8 mouse cellular contexts compared by ENCODE assay signal in the genomic region with DNA sequence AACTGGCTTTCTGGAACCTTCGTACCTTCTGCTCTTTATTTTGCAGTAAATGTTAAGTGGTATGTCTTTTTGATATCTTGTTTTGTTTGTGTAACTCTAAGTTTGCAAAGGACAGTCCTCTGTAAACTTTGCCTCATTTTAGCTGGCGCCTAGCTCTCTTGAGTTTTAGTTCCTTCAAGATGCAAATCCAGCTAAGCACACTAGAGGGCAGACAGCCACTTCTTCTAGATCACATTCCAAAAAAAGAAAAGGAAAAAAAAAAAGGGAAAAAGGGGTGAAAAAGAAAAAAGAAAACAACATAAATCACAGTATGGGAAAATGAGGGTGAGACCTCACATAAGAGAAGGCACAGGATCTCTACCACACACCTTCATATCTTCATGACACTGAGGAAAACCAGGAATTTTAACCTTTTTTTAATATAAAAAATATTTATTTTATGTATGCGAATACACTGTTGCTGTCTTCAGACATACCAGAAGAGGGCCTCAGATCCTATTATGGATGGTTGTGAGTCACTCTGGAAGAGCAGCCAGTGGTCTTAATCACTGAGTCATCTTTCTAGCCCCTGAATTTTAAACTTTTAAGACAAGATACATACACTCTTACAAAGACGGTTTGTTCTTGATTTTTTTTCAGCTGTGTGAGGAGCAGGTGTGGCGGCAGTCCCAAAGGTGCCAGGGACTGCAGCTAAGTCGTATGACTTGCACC. TPM values are rescaled to one million over a fixed set of nuclear protein-coding genes. Genes with fewer than 3 reads are reported as not detected.
DNase-seq lines count a peak whose midpoint lies in the region; ATAC-seq and TF ChIP-seq lines count a peak whose summit lies in the region.

No protein-coding gene starts in this region.

- peak; percentile 42 to 46 for DNase-seq in cerebellum, adult 18-20 months
- peak; percentile 72 for DNase-seq in liver, adult 2 months (ENCODE audit: extremely low read depth, low read depth, low spot score)
- DNase-seq in c-Kit-positive CD71-positive TER-119-negative erythroid progenitor cells, embryonic 14.5 days (ENCODE audit: low read depth): peak; percentile 40
- DNase-seq in kidney, postnatal 0 days (ENCODE audit: low spot score): peak; percentile 87

- H3K4me1 ChIP-seq in liver, adult 2 months (ENCODE audit: control insufficient read depth, insufficient read depth, low read length): peaks cover 2% of the 10 kb centered on the region; the same call in 1 of the 2 replicates
- H3K4me1 ChIP-seq in liver, embryonic 12.5 days: peaks cover 26% of the 10 kb centered on the region
- H3K4me1 ChIP-seq in kidney, postnatal 0 days (replicated peaks; ENCODE audit: insufficient read depth, low read length): no peaks in the 10 kb centered on the region

- H3K4me2 ChIP-seq in liver, embryonic 12.5 days: no peak overlapping the region
- no peak overlapping the region for H3K4me2 ChIP-seq in kidney, postnatal 0 days (ENCODE audit: low read length)

- H3K9me3 ChIP-seq in liver, embryonic 12.5 days (replicated peaks): no peaks in the 10 kb centered on the region
- H3K9me3 ChIP-seq in kidney, postnatal 0 days (replicated peaks; ENCODE audit: low read length): no peaks in the 10 kb centered on the region

- H3K4me3 ChIP-seq in liver, adult 2 months (ENCODE audit: insufficient read depth, low read depth, low read length): no peak overlapping the region
- H3K4me3 ChIP-seq in liver, embryonic 12.5 days: no peak overlapping the region
- H3K4me3 ChIP-seq in kidney, postnatal 0 days (replicated peaks; ENCODE audit: low read depth, low read length): no peak overlapping the region

- no peak for ATAC-seq in cerebellum, adult (ENCODE audit: insufficient number of reproducible peaks, low FRiP score, low TSS enrichment)
- ATAC-seq in liver, embryonic 12.5 days: no peak
- no peak for ATAC-seq in kidney, postnatal 0 days (replicated peaks; ENCODE audit: low FRiP score, low read depth)
- ATAC-seq in megakaryocyte progenitor cell, adult 5-6 weeks (replicated peaks; ENCODE audit: poor library complexity): 0 out of 2 replicates have a peak, but pooled peaks have one; percentile 25
- no peak for ATAC-seq in megakaryocyte, adult 5-6 weeks (ENCODE audit: poor library complexity, severe bottlenecking)

- TF ChIP-seq CTCF in liver, adult 2 months (IDR thresholded peaks at IDR 0.05; ENCODE audit: low read depth, low read length): peak; percentile 38
- TF ChIP-seq CTCF in kidney, postnatal 0 days (IDR thresholded peaks at IDR 0.05; ENCODE audit: low read depth): peak; percentile 82

- H3K79me2 ChIP-seq in liver, adult 2 months (ENCODE audit: control insufficient read depth, insufficient read depth, low read length): no peaks in the 10 kb centered on the region

- TF ChIP-seq POLR2A in liver, adult 2 months (IDR thresholded peaks at IDR 0.05; ENCODE audit: extremely low read depth, insufficient read depth, low read length): no peak

- WGBS in liver, adult 2 months: 50% methylated on average over 6 of the region's 6 CpGs
- WGBS in liver, embryonic 12.5 days (ENCODE audit: insufficient replicate concordance): 36% methylated on average over 6 of the region's 6 CpGs
- WGBS in kidney, postnatal 0 days: 57% methylated on average over 6 of the region's 6 CpGs

- no peaks in the 10 kb centered on the region for H3K36me3 ChIP-seq in liver, adult 2 months (ENCODE audit: control insufficient read depth, insufficient read depth, low read length)
- H3K36me3 ChIP-seq in liver, embryonic 12.5 days: no peaks in the 10 kb centered on the region
- H3K36me3 ChIP-seq in kidney, postnatal 0 days (ENCODE audit: insufficient read depth, low read length): no peaks in the 10 kb centered on the region

- H3K27me3 ChIP-seq in liver, adult 2 months (ENCODE audit: control insufficient read depth, insufficient read depth, low read length): no peaks in the 10 kb centered on the region
- H3K27me3 ChIP-seq in liver, embryonic 12.5 days (replicated peaks): no peaks in the 10 kb centered on the region
- no peaks in the 10 kb centered on the region for H3K27me3 ChIP-seq in kidney, postnatal 0 days (ENCODE audit: insufficient read depth, low read length)

- H3K9ac ChIP-seq in liver, adult 2 months (ENCODE audit: low read depth, low read length): no peak overlapping the region
- no peak overlapping the region for H3K9ac ChIP-seq in liver, embryonic 12.5 days
- no peak overlapping the region for H3K9ac ChIP-seq in kidney, postnatal 0 days (ENCODE audit: low read depth, low read length)

- no peak overlapping the region for H3K27ac ChIP-seq in liver, adult 2 months (replicated peaks; ENCODE audit: insufficient read depth, low read depth, low read length)
- H3K27ac ChIP-seq in liver, embryonic 12.5 days: no peak overlapping the region
- H3K27ac ChIP-seq in kidney, postnatal 0 days: no peak overlapping the region

RNA-seq across cellular contexts. Expression of a gene that starts 32.9 kb away (rescaled TPM):
- 109 and 119 TPM in 2 replicates for total RNA-seq in liver, adult 2 months (2014; rRNA removed)
- 23.5 and 24.8 TPM in 2 replicates for polyA plus RNA-seq in liver, adult 2 months (2012; rRNA removed)
- polyA plus RNA-seq in liver, embryonic 12.5 days (2016; fragmentation: Nextera tagmentation; extraction: Ambion mirVana): 129 and 130 TPM in 2 replicates
- polyA plus RNA-seq in kidney, postnatal 0 days (2015; fragmentation: Nextera tagmentation; extraction: Ambion mirVana): 302 and 312 TPM in 2 replicates
- 78.2 and 84.2 TPM in 2 replicates for total RNA-seq in megakaryocyte progenitor cell, adult 5-6 weeks (2015)
- 139 and 140 TPM in 2 replicates for total RNA-seq in megakaryocyte progenitor cell, adult 5-6 weeks (2017)
- 87.8 and 94.6 TPM in 2 replicates for total RNA-seq in megakaryocyte, adult 5-6 weeks (2015)
- 162 and 167 TPM in 2 replicates for total RNA-seq in megakaryocyte, adult 5-6 weeks (2017)
